Mouse (Mus musculus): Measurements from ENCODE around the gene Klhl36. TPM values are rescaled to one million over a fixed set of nuclear protein-coding genes. Genes with fewer than 3 reads are reported as not detected.
"Not testable (repeated sequence)": the region's sequence is repeated elsewhere in the genome, so short reads cannot be mapped to it uniquely, and the experiment has no call there.

The Klhl36 gene
- polyA plus RNA-seq, 1 experiment from 2014 or later: 9.9 TPM

- Histone ChIP-seq H3K9ac (ENCODE audit: low read length) (peak overlapping the region; percentile 63; the same call in 1 of the 2 replicates), H3K9me3 (ENCODE audit: control insufficient read depth, low read length) (no peaks in the 10 kb centered on the region), H3K36me3 (ENCODE audit: control insufficient read depth, insufficient read depth, low read length) (no peaks in the 10 kb centered on the region), H3K4me3 (ENCODE audit: low read depth, low read length) (peak overlapping the region; percentile 52), H3K4me1 (replicated peaks; ENCODE audit: control insufficient read depth, insufficient read depth, low read length) (peaks cover 10% of the 10 kb centered on the region), H3K27me3 (ENCODE audit: control insufficient read depth, insufficient read depth, low read length) (no peaks in the 10 kb centered on the region; the same call in 1 of the 2 replicates), H3K4me2 (ENCODE audit: low read depth, low read length, severe bottlenecking) (peak overlapping the region; percentile 89), H3K27ac (ENCODE audit: low read depth, low read length) (no peak overlapping the region)
- DNase-seq (ENCODE audit: low spot score): no peak
- 76% methylated on average over 19 of the region's 19 CpGs for WGBS
- ATAC-seq (replicated peaks; ENCODE audit: low FRiP score): no peak
These were observed 23.7 kb upstream of the Klhl36 start for GRCm38 (mm10) chr8:119838100-119838982.

- Histone ChIP-seq H3K9me3 (ENCODE audit: control insufficient read depth, low read length) (no peaks in the 10 kb centered on the region), H3K36me3 (ENCODE audit: control insufficient read depth, insufficient read depth, low read length) (no peaks in the 10 kb centered on the region), H3K4me2 (ENCODE audit: low read depth, low read length, severe bottlenecking) (peak overlapping the region; percentile 89), H3K27ac (ENCODE audit: low read depth, low read length) (no peak overlapping the region), H3K4me3 (ENCODE audit: low read depth, low read length) (peak overlapping the region; percentile 52), H3K4me1 (replicated peaks; ENCODE audit: control insufficient read depth, insufficient read depth, low read length) (peaks cover 9% of the 10 kb centered on the region), H3K27me3 (ENCODE audit: control insufficient read depth, insufficient read depth, low read length) (no peaks in the 10 kb centered on the region; the same call in 1 of the 2 replicates), H3K9ac (ENCODE audit: low read length) (peak overlapping the region; percentile 63)
- 61% methylated on average over 4 of the region's 4 CpGs for WGBS
- no peak for ATAC-seq (replicated peaks; ENCODE audit: low FRiP score)
- no peak for DNase-seq (ENCODE audit: low spot score)
These were observed 23.1 kb upstream of the Klhl36 start for GRCm38 (mm10) chr8:119838983-119839340.

- WGBS: 17% methylated on average over 14 of the region's 14 CpGs
- Histone ChIP-seq H3K27me3 (ENCODE audit: control insufficient read depth, insufficient read depth, low read length) (no peaks in the 10 kb centered on the region; the same call in 1 of the 2 replicates), H3K4me2 (ENCODE audit: low read depth, low read length, severe bottlenecking) (peak overlapping the region; percentile 89), H3K4me1 (replicated peaks; ENCODE audit: control insufficient read depth, insufficient read depth, low read length) (peaks cover 9% of the 10 kb centered on the region), H3K9me3 (ENCODE audit: control insufficient read depth, low read length) (no peaks in the 10 kb centered on the region), H3K36me3 (ENCODE audit: control insufficient read depth, insufficient read depth, low read length) (no peaks in the 10 kb centered on the region), H3K4me3 (ENCODE audit: low read depth, low read length) (peak overlapping the region; percentile 52), H3K27ac (ENCODE audit: low read depth, low read length) (no peak overlapping the region), H3K9ac (ENCODE audit: low read length) (peak overlapping the region; percentile 63)
- peak; percentile 25; the same call in 1 of the 2 replicates for ATAC-seq (replicated peaks; ENCODE audit: low FRiP score)
- no peak for DNase-seq (ENCODE audit: low spot score)
These were observed 22.5 kb upstream of the Klhl36 start for GRCm38 (mm10) chr8:119839419-119840021.

GRCm38 (mm10) chr8:119840275-119840808, 21.7 kb upstream of the Klhl36 start, which contains the start of gene Cotl1:
Gene Cotl1 (minus strand): TSS chr8:119840544.
- H3K9me3 ChIP-seq (ENCODE audit: control insufficient read depth, low read length): no peaks in the 10 kb centered on the region
- H3K9ac ChIP-seq (ENCODE audit: low read length): peak within 1 kb of the TSS; percentile 63
- peaks cover 9% of the 10 kb centered on the region for H3K4me1 ChIP-seq (replicated peaks; ENCODE audit: control insufficient read depth, insufficient read depth, low read length)
- ATAC-seq (replicated peaks; ENCODE audit: low FRiP score) (peak; percentile 92), DNase-seq (ENCODE audit: low spot score) (peak; percentile 98)
- H3K27me3 ChIP-seq (ENCODE audit: control insufficient read depth, insufficient read depth, low read length): no peaks in the 10 kb centered on the region; the same call in 1 of the 2 replicates
- H3K4me2 ChIP-seq (ENCODE audit: low read depth, low read length, severe bottlenecking): peak within 1 kb of the TSS; percentile 89
- H3K4me3 ChIP-seq (ENCODE audit: low read depth, low read length): peak within 1 kb of the TSS; percentile 52
- under 1% methylated on average over 57 of the region's 57 CpGs for WGBS
- no peaks in the 10 kb centered on the region for H3K36me3 ChIP-seq (ENCODE audit: control insufficient read depth, insufficient read depth, low read length)
- H3K27ac ChIP-seq (ENCODE audit: low read depth, low read length): 0 out of 2 replicates have a peak within 1 kb of the TSS, but pooled peaks have one; percentile 15

GRCm38 (mm10) chr8:119840905-119841411, 21.1 kb upstream of the Klhl36 start:
- Histone ChIP-seq H3K4me1 (replicated peaks; ENCODE audit: control insufficient read depth, insufficient read depth, low read length) (peaks cover 9% of the 10 kb centered on the region), H3K9me3 (ENCODE audit: control insufficient read depth, low read length) (no peaks in the 10 kb centered on the region), H3K36me3 (ENCODE audit: control insufficient read depth, insufficient read depth, low read length) (no peaks in the 10 kb centered on the region), H3K9ac (ENCODE audit: low read length) (peak overlapping the region; percentile 61), H3K27ac (ENCODE audit: low read depth, low read length) (no peak overlapping the region), H3K4me2 (ENCODE audit: low read depth, low read length, severe bottlenecking) (peak overlapping the region; percentile 89), H3K4me3 (ENCODE audit: low read depth, low read length) (peak overlapping the region; percentile 52), H3K27me3 (ENCODE audit: control insufficient read depth, insufficient read depth, low read length) (no peaks in the 10 kb centered on the region; the same call in 1 of the 2 replicates)
- ATAC-seq (replicated peaks; ENCODE audit: low FRiP score): no peak; the same call in 1 of the 2 replicates
- 8% methylated on average over 8 of the region's 8 CpGs for WGBS
- no peak for DNase-seq (ENCODE audit: low spot score)

GRCm38 (mm10) chr8:119843444-119843843, 18.6 kb upstream of the Klhl36 start:
- Histone ChIP-seq H3K27ac (ENCODE audit: low read depth, low read length) (no peak overlapping the region), H3K27me3 (ENCODE audit: control insufficient read depth, insufficient read depth, low read length) (no peaks in the 10 kb centered on the region; the same call in 1 of the 2 replicates), H3K36me3 (ENCODE audit: control insufficient read depth, insufficient read depth, low read length) (no peaks in the 10 kb centered on the region), H3K4me1 (replicated peaks; ENCODE audit: control insufficient read depth, insufficient read depth, low read length) (peaks cover 9% of the 10 kb centered on the region), H3K4me3 (ENCODE audit: low read depth, low read length) (no peak overlapping the region), H3K9ac (ENCODE audit: low read length) (no peak overlapping the region), H3K9me3 (ENCODE audit: control insufficient read depth, low read length) (no peaks in the 10 kb centered on the region), H3K4me2 (ENCODE audit: low read depth, low read length, severe bottlenecking) (no peak overlapping the region)
- DNase-seq (ENCODE audit: low spot score) (peak; percentile 80), ATAC-seq (replicated peaks; ENCODE audit: low FRiP score) (no peak)
- 1% methylated on average over 4 of the region's 4 CpGs for WGBS

GRCm38 (mm10) chr8:119844577-119844976, 17.5 kb upstream of the Klhl36 start:
- ATAC-seq (replicated peaks; ENCODE audit: low FRiP score) (no peak), DNase-seq (ENCODE audit: low spot score) (no peak)
- WGBS: 47% methylated on average over 8 of the region's 8 CpGs
- Histone ChIP-seq H3K4me2 (ENCODE audit: low read depth, low read length, severe bottlenecking) (no peak overlapping the region), H3K9ac (ENCODE audit: low read length) (no peak overlapping the region), H3K27me3 (ENCODE audit: control insufficient read depth, insufficient read depth, low read length) (no peaks in the 10 kb centered on the region; the same call in 1 of the 2 replicates), H3K27ac (ENCODE audit: low read depth, low read length) (no peak overlapping the region), H3K9me3 (ENCODE audit: control insufficient read depth, low read length) (no peaks in the 10 kb centered on the region), H3K4me1 (replicated peaks; ENCODE audit: control insufficient read depth, insufficient read depth, low read length) (peaks cover 7% of the 10 kb centered on the region), H3K4me3 (ENCODE audit: low read depth, low read length) (no peak overlapping the region), H3K36me3 (ENCODE audit: control insufficient read depth, insufficient read depth, low read length) (no peaks in the 10 kb centered on the region)

GRCm38 (mm10) chr8:119845741-119846140, 16.3 kb upstream of the Klhl36 start:
- H3K27ac ChIP-seq (ENCODE audit: low read depth, low read length); H3K4me1 ChIP-seq (replicated peaks; ENCODE audit: control insufficient read depth, insufficient read depth, low read length); H3K9me3 ChIP-seq (ENCODE audit: control insufficient read depth, low read length); H3K4me3 ChIP-seq (ENCODE audit: low read depth, low read length); H3K36me3 ChIP-seq (ENCODE audit: control insufficient read depth, insufficient read depth, low read length); H3K27me3 ChIP-seq (ENCODE audit: control insufficient read depth, insufficient read depth, low read length); DNase-seq (ENCODE audit: low spot score); H3K4me2 ChIP-seq (ENCODE audit: low read depth, low read length, severe bottlenecking); H3K9ac ChIP-seq (ENCODE audit: low read length); ATAC-seq (replicated peaks; ENCODE audit: low FRiP score): not testable (repeated sequence)
- WGBS: 83% methylated on average over 7 of the region's 7 CpGs

All from forebrain, embryonic 11.5 days (tissue).